Mouse (Mus musculus) MEL-GATA-1-ER (cell line): ENCODE results near the gene Vipr2.

Experiments
- DNase-seq: peaks from one replicate; pipeline ENCODE4 v3.0.0-alpha.2; 2012; ENCODE audit warnings: low read depth; ENCODE audit errors: extremely low read depth

The Vipr2 gene

GRCm38 (mm10) chr12:116096361-116096904 is 18.9 kb downstream of the Vipr2 start:
- no peak for DNase-seq

GRCm38 (mm10) chr12:116097166-116097565 is 19.6 kb downstream of the Vipr2 start:
- no peak for DNase-seq

- no peak for DNase-seq
Measured at GRCm38 (mm10) chr12:116101945-116102344, 24.4 kb downstream of the Vipr2 start.

- DNase-seq = peak; percentile 5
Measured at GRCm38 (mm10) chr12:116109451-116110353, 32.2 kb downstream of the Vipr2 start.

GRCm38 (mm10) chr12:116111007-116111694 is 33.6 kb downstream of the Vipr2 start:
- DNase-seq = no peak

- no peak for DNase-seq
Measured at GRCm38 (mm10) chr12:116115781-116116180, 38.3 kb downstream of the Vipr2 start.

- DNase-seq = no peak
Measured at GRCm38 (mm10) chr12:116116455-116116854, 38.9 kb downstream of the Vipr2 start.

- DNase-seq = no peak
Measured at GRCm38 (mm10) chr12:116117352-116117929, 39.9 kb downstream of the Vipr2 start.

GRCm38 (mm10) chr12:116119001-116119400 is 41.5 kb downstream of the Vipr2 start:
- no peak for DNase-seq

GRCm38 (mm10) chr12:116123786-116124185 is 46.3 kb downstream of the Vipr2 start:
- DNase-seq = no peak

GRCm38 (mm10) chr12:116130936-116131335 is 53.4 kb downstream of the Vipr2 start:
- DNase-seq = no peak

GRCm38 (mm10) chr12:116132909-116133308 is 55.4 kb downstream of the Vipr2 start:
- DNase-seq = no peak

GRCm38 (mm10) chr12:116135906-116136305 is 58.4 kb downstream of the Vipr2 start:
- DNase-seq = no peak

GRCm38 (mm10) chr12:116138322-116139205 is 61.0 kb downstream of the Vipr2 start:
- no peak for DNase-seq

GRCm38 (mm10) chr12:116140605-116141004 is 63.1 kb downstream of the Vipr2 start:
- DNase-seq = no peak

GRCm38 (mm10) chr12:116141816-116142215 is 64.3 kb downstream of the Vipr2 start:
- DNase-seq = peak; percentile 69

GRCm38 (mm10) chr12:116142464-116142863 is 64.9 kb downstream of the Vipr2 start:
- no peak for DNase-seq

- DNase-seq = no peak
Measured at GRCm38 (mm10) chr12:116145246-116145645, 67.7 kb downstream of the Vipr2 start.

- DNase-seq = no peak
Measured at GRCm38 (mm10) chr12:116145686-116146085, 68.2 kb downstream of the Vipr2 start.

GRCm38 (mm10) chr12:116146996-116147634 is 69.6 kb downstream of the Vipr2 start:
- DNase-seq = no peak
